Mouse (Mus musculus) embryonic facial prominence, embryonic 12.5 days (tissue): ENCODE results near the gene Abcc8. TPM values are rescaled to one million over a fixed set of nuclear protein-coding genes. Genes with fewer than 3 reads are reported as not detected.

Experiments used
- ATAC-seq: fragments of 200-750 bp; cut with Nextera tagmentation; 2 replicates; pipeline ENCODE4 v1.8.0; 2017; ENCODE audit not compliant: insufficient number of reproducible peaks, insufficient read depth, low FRiP score, low TSS enrichment
- H3K27ac ChIP-seq: fragments of 300-500 bp; sonication (generic); 2 replicates; pipeline ENCODE4 v1.5.1; 2016; ENCODE audit warnings: mild to moderate bottlenecking
- H3K27me3 ChIP-seq: fragments of 300-500 bp; sonication (generic); 2 replicates; pipeline ENCODE4 v1.6.1; 2016; ENCODE audit warnings: mild to moderate bottlenecking, moderate library complexity
- H3K36me3 ChIP-seq: fragments of 300-500 bp; sonication (generic); 2 replicates; pipeline ENCODE4 v1.6.1; 2016; ENCODE audit warnings: mild to moderate bottlenecking
- H3K4me1 ChIP-seq: fragments of 300-500 bp; sonication (generic); 2 replicates; pipeline ENCODE4 v1.6.1; 2016
- H3K4me2 ChIP-seq: fragments of 300-500 bp; sonication (generic); replicated peaks from 2 replicates; pipeline ENCODE4 v1.6.1; 2016; ENCODE audit warnings: mild to moderate bottlenecking, moderate library complexity
- H3K4me3 ChIP-seq: fragments of 300-500 bp; sonication (generic); 2 replicates; pipeline ENCODE4 v1.5.1; 2016; ENCODE audit warnings: mild to moderate bottlenecking
- H3K9ac ChIP-seq: fragments of 300-500 bp; sonication (generic); 2 replicates; pipeline ENCODE4 v1.6.1; 2016; ENCODE audit warnings: mild to moderate bottlenecking, moderate library complexity
- H3K9me3 ChIP-seq: fragments of 300-500 bp; sonication (generic); 2 replicates; pipeline ENCODE4 v1.6.1; 2016; ENCODE audit warnings: mild to moderate bottlenecking, moderate library complexity
- WGBS: fragments of 180-500 bp; shearing (Covaris S2); methylation state at CpG from one replicate; pipeline ENCODE4 v1.1.7; 2016; 5-methylcytosine and 5-hydroxymethylcytosine counted together
- polyA plus RNA-seq: library from polyadenylated mRNA; unstranded; fragments of >200 nt; fragmentation: Nextera tagmentation; extraction: Ambion mirVana; gene quantifications from 2 replicates; pipeline ENCODE4 v1.2.1, GENCODE M21; 2016

The Abcc8 gene
- polyA plus RNA-seq, 1 experiment from 2014 or later, result 0.93 TPM

DNA sequence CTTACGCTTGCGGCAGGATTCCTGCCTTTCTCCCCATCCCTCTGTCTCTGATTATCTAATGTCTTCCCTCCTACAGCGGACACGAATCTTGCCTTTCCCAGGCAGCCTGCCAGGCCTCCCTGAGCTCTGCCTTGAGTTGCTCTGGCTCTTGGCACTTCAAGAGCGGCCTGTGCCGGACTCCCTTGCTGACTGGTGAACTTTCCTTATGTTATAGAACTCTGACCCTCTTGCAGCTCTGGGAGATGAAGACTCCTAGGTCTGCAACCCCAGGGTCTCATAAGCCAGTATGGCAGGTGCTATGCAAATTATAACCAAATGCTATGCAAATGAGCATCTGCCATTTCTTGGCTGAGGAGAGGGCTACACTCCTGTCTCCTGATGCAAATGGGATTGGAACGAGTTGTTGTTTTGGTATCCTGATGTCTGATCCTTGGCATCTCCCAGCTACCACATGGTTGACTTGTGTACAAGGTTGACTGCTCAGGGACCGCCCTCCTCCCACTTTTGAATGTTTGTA lies 76.7 kb downstream of the Abcc8 start:
- Histone ChIP-seq H3K4me3 (no peak overlapping the region), H3K27ac (no peak overlapping the region), H3K9ac (no peak overlapping the region), H3K9me3 (no peaks in the 10 kb centered on the region), H3K27me3 (peaks cover 17% of the 10 kb centered on the region), H3K36me3 (no peaks in the 10 kb centered on the region), H3K4me2 (no peak overlapping the region), H3K4me1 (no peaks in the 10 kb centered on the region)
- no peak for ATAC-seq
- WGBS, result 78% methylated on average over 8 of the region's 8 CpGs

GRCm38 (mm10) chr7:46100563-46100962 lies 79.3 kb downstream of the Abcc8 start, which contains the start of gene Kcnj11:
Gene Kcnj11 (minus strand): TSS chr7:46100764.
- peak within 1 kb of the TSS; percentile 75 for H3K4me2 ChIP-seq
- no peak within 1 kb of the TSS for H3K27ac ChIP-seq
- WGBS, result under 1% methylated on average over 30 of the region's 34 CpGs
- peaks cover 20% of the 10 kb centered on the region for H3K27me3 ChIP-seq
- H3K9me3 ChIP-seq, result no peaks in the 10 kb centered on the region
- ATAC-seq, result peak; percentile 65; the same call in 1 of the 2 replicates
- H3K4me3 ChIP-seq, result peak within 1 kb of the TSS; percentile 41
- no peaks in the 10 kb centered on the region for H3K36me3 ChIP-seq
- H3K9ac ChIP-seq, result peak within 1 kb of the TSS; percentile 31; the same call in 1 of the 2 replicates
- no peaks in the 10 kb centered on the region for H3K4me1 ChIP-seq

DNA sequence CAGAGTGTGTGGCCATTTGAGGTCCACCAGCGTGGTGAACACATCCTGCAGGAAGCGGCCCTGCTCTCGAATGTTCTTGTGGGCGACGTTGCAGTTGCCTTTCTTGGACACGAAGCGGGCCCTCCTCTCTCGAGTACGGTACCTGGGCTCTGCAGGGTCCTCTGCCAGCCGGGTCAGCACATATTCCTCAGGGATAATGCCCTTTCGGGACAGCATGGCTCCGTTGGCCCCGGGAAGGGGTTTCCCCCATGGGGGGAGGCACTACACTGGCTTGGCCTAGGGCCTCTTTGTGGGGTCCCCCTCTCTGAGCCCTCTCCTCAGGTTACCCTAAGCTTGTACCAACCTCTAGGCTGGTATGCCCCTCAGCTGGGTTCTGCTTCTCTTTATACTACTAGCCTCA lies 80.2 kb downstream of the Abcc8 start:
- H3K4me3 ChIP-seq, result no peak overlapping the region
- H3K4me2 ChIP-seq, result peak overlapping the region; percentile 75; the same call in 1 of the 2 replicates
- 81% methylated on average over 13 of the region's 13 CpGs for WGBS
- H3K36me3 ChIP-seq, result no peaks in the 10 kb centered on the region
- H3K27me3 ChIP-seq, result peaks cover 27% of the 10 kb centered on the region
- H3K9ac ChIP-seq, result no peak overlapping the region
- H3K27ac ChIP-seq, result no peak overlapping the region
- H3K4me1 ChIP-seq, result no peaks in the 10 kb centered on the region
- no peak for ATAC-seq
- no peaks in the 10 kb centered on the region for H3K9me3 ChIP-seq

- Histone ChIP-seq H3K27ac (no peak overlapping the region), H3K4me3 (no peak overlapping the region), H3K9me3 (no peaks in the 10 kb centered on the region), H3K4me2 (no peak overlapping the region), H3K9ac (no peak overlapping the region), H3K27me3 (peaks cover 32% of the 10 kb centered on the region), H3K4me1 (no peaks in the 10 kb centered on the region), H3K36me3 (no peaks in the 10 kb centered on the region)
- WGBS, result 93% methylated on average over 19 of the region's 19 CpGs
- ATAC-seq, result no peak
Observed at GRCm38 (mm10) chr7:46098919-46099286, 80.9 kb downstream of the Abcc8 start.

DNA sequence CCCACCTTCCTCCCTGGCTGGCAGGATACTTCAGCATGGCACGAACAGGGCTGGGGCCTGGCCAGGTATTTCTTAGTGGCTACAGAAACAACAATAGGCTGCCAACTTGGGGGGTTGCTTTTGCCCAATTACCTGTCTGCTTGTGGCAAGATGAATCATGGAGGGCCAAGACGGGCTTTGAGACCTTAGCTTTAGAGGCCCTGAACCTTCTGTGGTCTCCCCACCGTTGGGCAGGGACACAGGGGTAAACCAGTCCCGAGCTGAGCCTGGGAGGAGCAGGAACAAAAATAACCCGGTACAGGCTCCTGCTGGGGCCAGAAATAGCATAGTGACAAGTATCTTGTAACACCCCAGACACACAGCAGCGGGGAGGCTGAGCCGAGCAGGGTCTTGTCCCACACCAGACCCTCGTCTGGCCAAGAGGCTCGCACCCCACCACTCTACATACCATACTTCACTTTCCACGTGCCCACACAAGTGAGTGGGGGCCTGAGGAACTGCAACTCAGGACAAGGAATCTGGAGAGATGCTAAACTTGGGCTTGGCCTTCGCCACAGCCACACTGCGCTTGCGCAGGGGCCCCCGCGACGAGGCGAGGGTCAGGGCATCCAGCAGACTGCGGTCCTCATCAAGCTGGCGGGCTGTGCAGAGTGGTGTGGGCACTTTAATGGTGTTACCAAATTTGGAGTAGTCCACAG lies 81.5 kb downstream of the Abcc8 start:
- H3K4me2 ChIP-seq, result no peak overlapping the region
- H3K9me3 ChIP-seq, result no peaks in the 10 kb centered on the region
- H3K4me1 ChIP-seq, result no peaks in the 10 kb centered on the region
- peaks cover 32% of the 10 kb centered on the region for H3K27me3 ChIP-seq
- H3K9ac ChIP-seq, result no peak overlapping the region
- 81% methylated on average over 19 of the region's 19 CpGs for WGBS
- no peak overlapping the region for H3K4me3 ChIP-seq
- ATAC-seq, result no peak
- no peak overlapping the region for H3K27ac ChIP-seq
- H3K36me3 ChIP-seq, result no peaks in the 10 kb centered on the region

- H3K36me3 ChIP-seq, result no peaks in the 10 kb centered on the region
- H3K27ac ChIP-seq, result no peak overlapping the region
- WGBS, result 52% methylated on average over 4 of the region's 4 CpGs
- H3K4me2 ChIP-seq, result no peak overlapping the region
- H3K4me3 ChIP-seq, result no peak overlapping the region
- peaks cover 32% of the 10 kb centered on the region for H3K27me3 ChIP-seq
- no peak overlapping the region for H3K9ac ChIP-seq
- no peaks in the 10 kb centered on the region for H3K9me3 ChIP-seq
- H3K4me1 ChIP-seq, result no peaks in the 10 kb centered on the region
- ATAC-seq, result no peak
Observed at GRCm38 (mm10) chr7:46097319-46097783, 82.5 kb downstream of the Abcc8 start.

- ATAC-seq, result no peak
- no peak overlapping the region for H3K9ac ChIP-seq
- H3K27ac ChIP-seq, result no peak overlapping the region
- H3K4me1 ChIP-seq, result no peaks in the 10 kb centered on the region
- H3K9me3 ChIP-seq, result no peaks in the 10 kb centered on the region
- H3K4me2 ChIP-seq, result no peak overlapping the region
- no peaks in the 10 kb centered on the region for H3K36me3 ChIP-seq
- no peak overlapping the region for H3K4me3 ChIP-seq
- peaks cover 32% of the 10 kb centered on the region for H3K27me3 ChIP-seq
- WGBS, result 2% methylated on average over 4 of the region's 4 CpGs
Observed at GRCm38 (mm10) chr7:46096136-46096535, 83.7 kb downstream of the Abcc8 start.

GRCm38 (mm10) chr7:46092803-46093202 lies 87.0 kb downstream of the Abcc8 start:
- peaks cover 4% of the 10 kb centered on the region; the same call in 1 of the 2 replicates for H3K9me3 ChIP-seq
- H3K27ac ChIP-seq, result no peak overlapping the region
- no peak overlapping the region for H3K4me3 ChIP-seq
- no peaks in the 10 kb centered on the region for H3K4me1 ChIP-seq
- H3K27me3 ChIP-seq, result peaks cover 15% of the 10 kb centered on the region; the same call in 1 of the 2 replicates
- H3K36me3 ChIP-seq, result no peaks in the 10 kb centered on the region
- H3K9ac ChIP-seq, result no peak overlapping the region
- no peak overlapping the region for H3K4me2 ChIP-seq
- 33% methylated on average over 8 of the region's 8 CpGs for WGBS
- no peak for ATAC-seq

DNA sequence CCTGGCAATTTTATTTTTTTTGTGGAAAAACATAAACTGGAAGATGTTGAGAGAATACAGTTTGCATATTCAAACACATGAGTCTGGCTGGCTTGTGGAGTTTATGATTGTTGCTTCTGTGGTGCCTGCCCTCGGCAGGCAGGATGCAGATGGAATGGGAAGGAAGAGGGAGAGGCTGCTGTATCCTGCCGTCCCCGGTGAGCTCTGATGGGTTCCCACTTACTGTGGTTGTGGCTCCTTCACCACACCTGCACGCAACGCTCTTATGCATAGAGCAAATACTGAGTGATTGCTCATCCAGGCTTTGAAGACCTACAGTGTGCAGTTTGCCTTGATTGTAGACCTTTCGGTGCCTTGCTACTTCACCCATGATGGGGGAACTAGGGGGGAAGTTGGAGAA lies 91.6 kb downstream of the Abcc8 start:
- ATAC-seq, result no peak
- Histone ChIP-seq H3K27ac (no peak overlapping the region), H3K4me3 (no peak overlapping the region), H3K27me3 (no peaks in the 10 kb centered on the region), H3K4me2 (no peak overlapping the region), H3K9me3 (peaks cover 4% of the 10 kb centered on the region; the same call in 1 of the 2 replicates), H3K9ac (no peak overlapping the region), H3K4me1 (no peaks in the 10 kb centered on the region), H3K36me3 (peaks cover 22% of the 10 kb centered on the region)
- 86% methylated on average over 6 of the region's 6 CpGs for WGBS

GRCm38 (mm10) chr7:46086378-46086777 lies 93.5 kb downstream of the Abcc8 start:
- Histone ChIP-seq H3K4me1 (no peaks in the 10 kb centered on the region), H3K9ac (no peak overlapping the region), H3K27me3 (no peaks in the 10 kb centered on the region), H3K9me3 (peaks cover 4% of the 10 kb centered on the region; the same call in 1 of the 2 replicates), H3K36me3 (peaks cover 39% of the 10 kb centered on the region), H3K27ac (no peak overlapping the region), H3K4me3 (no peak overlapping the region), H3K4me2 (no peak overlapping the region)
- no peak for ATAC-seq
- WGBS, result 84% methylated on average over 6 of the region's 6 CpGs

DNA sequence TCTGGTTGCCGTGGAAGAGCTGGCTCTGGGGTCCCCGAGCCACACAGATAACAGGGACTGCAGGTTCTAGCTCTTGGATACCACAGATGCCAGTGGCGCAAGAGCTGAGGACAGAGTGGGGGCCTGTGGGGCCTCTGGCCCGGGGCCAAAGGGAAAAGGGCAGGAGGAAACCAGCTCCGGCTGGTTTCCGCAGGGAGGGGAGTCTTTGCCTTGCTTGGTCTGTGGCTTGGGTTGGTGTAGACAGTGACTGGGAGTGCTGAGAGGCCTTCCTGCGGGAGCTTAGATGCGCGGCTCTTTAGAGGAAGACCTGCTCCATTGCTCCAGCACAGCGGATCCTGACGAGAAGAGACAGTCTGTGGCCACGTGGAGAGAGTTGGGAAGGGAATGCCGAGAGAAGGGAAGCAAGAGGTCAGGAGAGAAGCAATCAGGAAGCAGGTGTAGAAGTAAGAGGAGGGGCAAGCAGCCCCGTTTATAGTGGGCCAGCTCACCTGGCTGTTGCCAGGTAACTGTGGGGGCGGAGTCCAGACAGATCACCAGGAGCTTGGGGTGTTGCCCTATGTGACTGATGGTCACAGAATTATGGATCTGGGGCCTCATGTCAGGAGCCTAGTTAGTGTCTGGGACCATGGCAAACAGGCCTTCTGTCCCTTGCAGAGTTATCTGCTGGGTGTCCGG lies 94.9 kb downstream of the Abcc8 start:
- no peak overlapping the region for H3K4me2 ChIP-seq
- H3K9me3 ChIP-seq, result peaks cover 4% of the 10 kb centered on the region; the same call in 1 of the 2 replicates
- H3K27ac ChIP-seq, result no peak overlapping the region
- H3K4me1 ChIP-seq, result no peaks in the 10 kb centered on the region
- WGBS, result 71% methylated on average over 16 of the region's 16 CpGs
- ATAC-seq, result no peak
- no peak overlapping the region for H3K9ac ChIP-seq
- H3K36me3 ChIP-seq, result peaks cover 53% of the 10 kb centered on the region
- no peaks in the 10 kb centered on the region for H3K27me3 ChIP-seq
- H3K4me3 ChIP-seq, result no peak overlapping the region

GRCm38 (mm10) chr7:46084024-46084423 lies 95.8 kb downstream of the Abcc8 start:
- H3K27ac ChIP-seq, result no peak overlapping the region
- no peaks in the 10 kb centered on the region for H3K4me1 ChIP-seq
- peaks cover 4% of the 10 kb centered on the region; the same call in 1 of the 2 replicates for H3K9me3 ChIP-seq
- 93% methylated on average over 10 of the region's 10 CpGs for WGBS
- H3K4me3 ChIP-seq, result no peak overlapping the region
- no peaks in the 10 kb centered on the region for H3K27me3 ChIP-seq
- H3K4me2 ChIP-seq, result no peak overlapping the region
- H3K36me3 ChIP-seq, result peaks cover 63% of the 10 kb centered on the region
- no peak for ATAC-seq
- no peak overlapping the region for H3K9ac ChIP-seq
